Mouse (Mus musculus): ENCODE measurements at regions not wholly inside any gene's neighbourhood (a gene's known extent, or its start where the extent isn't known, plus 50 kb on each side); places are given as distances from the start of the nearest gene placed in this dataset.

DNA sequence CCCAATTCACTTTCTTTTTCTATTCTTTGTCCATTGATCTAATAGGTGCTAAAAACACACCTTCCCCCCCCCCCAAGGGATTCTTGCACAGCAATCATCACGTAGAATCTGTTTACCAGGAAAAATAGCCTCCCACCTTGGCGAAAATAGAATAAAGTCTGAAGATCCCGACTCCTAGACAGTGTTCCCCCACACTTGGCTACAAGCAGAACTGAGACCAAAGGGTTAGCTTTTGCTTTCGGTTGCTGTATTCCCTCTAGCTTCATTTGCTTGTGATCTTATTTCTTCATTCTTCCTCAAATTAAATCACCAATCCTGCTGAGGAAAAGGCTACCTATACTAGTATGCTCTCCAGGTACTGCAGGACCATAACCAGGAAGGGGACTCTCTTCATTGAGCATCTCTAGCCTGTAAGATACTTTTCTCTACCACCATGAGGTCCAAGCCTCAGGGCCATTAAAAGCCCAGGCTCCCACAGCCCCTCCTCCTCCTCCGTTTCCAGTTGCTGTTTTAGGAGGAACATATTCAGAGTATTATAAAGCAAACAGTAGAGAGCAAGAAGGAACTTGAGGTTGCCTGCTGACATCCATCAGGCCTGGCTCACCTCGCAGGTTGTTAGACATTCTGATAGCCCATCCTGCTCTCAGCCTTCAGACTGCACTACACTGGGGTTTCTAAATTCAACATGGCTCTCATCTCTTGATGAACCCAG is 81.5 kb downstream of the Lmo4 start:
- TF ChIP-seq CTCF (IDR thresholded peaks at IDR 0.05; ENCODE audit: low read depth, low read length): no peak
- TF ChIP-seq POLR2A (IDR thresholded peaks at IDR 0.05; ENCODE audit: extremely low read depth, insufficient read depth, low read length): no peak

All from liver, adult 2 months (tissue).